11 mouse cellular contexts compared by ENCODE assay signal in genomic region chr6:122769771-122770759, GRCm38 (mm10). TPM values are rescaled to one million over a fixed set of nuclear protein-coding genes. Genes with fewer than 3 reads are reported as not detected.
DNase-seq lines count a peak whose midpoint lies in the region; ATAC-seq and TF ChIP-seq lines count a peak whose summit lies in the region.
"Had no signal": no experiment of that assay in that cellular context is flagged by ENCODE, and none has a peak within 500 bp of the region (broad histone marks: within the 10 kb centered on the region; RNA-seq: fewer than 3 reads in every experiment).

No protein-coding gene starts in this region.

- peak in 1 of 2 experiments; percentile 40 for DNase-seq in cerebellum, adult 2 months
- DNase-seq in cerebellum, adult 11 months: no peak
- DNase-seq in left cerebral cortex, postnatal 14 days (ENCODE audit: low spot score in 2 of 2): peak; percentile 56 to 78
- DNase-seq in left cerebral cortex, adult 11 months (ENCODE audit: low spot score): no peak
- peak; percentile 83 for DNase-seq in hindbrain, postnatal 0 days (ENCODE audit: low spot score)
- peak; percentile 57 to 82 for DNase-seq in right cerebral cortex, postnatal 10 days (ENCODE audit: low spot score in 2 of 2)
- DNase-seq in kidney, adult 2 months: no peak
- no peak for DNase-seq in lung, adult 18-20 months

- H3K4me3 ChIP-seq in cerebellum, adult 2 months (replicated peaks; ENCODE audit: insufficient read depth, low read depth, low read length): no peak overlapping the region
- no peak overlapping the region for H3K4me3 ChIP-seq in hindbrain, postnatal 0 days (ENCODE audit: low read length)
- H3K4me3 ChIP-seq in kidney, adult 2 months (ENCODE audit: insufficient read depth, low read depth, low read length): no peak overlapping the region
- H3K4me3 ChIP-seq: embryonic facial prominence, embryonic 12.5 days; neural tube, embryonic 12.5 days had no signal

- intact Hi-C loops in left cerebral cortex, postnatal 14 days (cut with DNase I): no loop called here

- TF ChIP-seq CTCF in cerebellum, adult 2 months (IDR thresholded peaks at IDR 0.05; ENCODE audit: borderline replicate concordance, insufficient read depth, low read depth, low read length): no peak
- no peak for TF ChIP-seq CTCF in hindbrain, postnatal 0 days (IDR thresholded peaks at IDR 0.05; ENCODE audit: low read depth)
- no peak for TF ChIP-seq CTCF in kidney, adult 2 months (conservative IDR thresholded peaks at IDR 0.05; ENCODE audit: insufficient read depth, insufficient read length, low read depth, low read length)

- no peak overlapping the region for H3K9ac ChIP-seq in hindbrain, postnatal 0 days (replicated peaks; ENCODE audit: low read length)
- H3K9ac ChIP-seq: embryonic facial prominence, embryonic 12.5 days; neural tube, embryonic 12.5 days had no signal

- H3K4me2 ChIP-seq in hindbrain, postnatal 0 days (ENCODE audit: low read depth, low read length): peak overlapping the region; percentile 16; the same call in 1 of the 2 replicates
- H3K4me2 ChIP-seq: embryonic facial prominence, embryonic 12.5 days; neural tube, embryonic 12.5 days had no signal

- H3K27me3 ChIP-seq in cerebellum, adult 2 months (ENCODE audit: control insufficient read depth, insufficient read depth, low read length): no peaks in the 10 kb centered on the region
- no peaks in the 10 kb centered on the region for H3K27me3 ChIP-seq in hindbrain, postnatal 0 days (ENCODE audit: insufficient read depth, low read length)
- no peaks in the 10 kb centered on the region for H3K27me3 ChIP-seq in kidney, adult 2 months (replicated peaks; ENCODE audit: control insufficient read depth, insufficient read depth, low read length)
- H3K27me3 ChIP-seq: embryonic facial prominence, embryonic 12.5 days; neural tube, embryonic 12.5 days had no signal

- peak; percentile 88 for ATAC-seq in hindbrain, postnatal 0 days
- ATAC-seq: inflammation-experienced regulatory T-cells, adult 6 months had no signal

- H3K27ac ChIP-seq in cerebellum, adult 2 months (ENCODE audit: insufficient read depth, low read length): peak overlapping the region; percentile 81
- H3K27ac ChIP-seq in hindbrain, postnatal 0 days: peak overlapping the region; percentile 82
- no peak overlapping the region for H3K27ac ChIP-seq in kidney, adult 2 months (ENCODE audit: insufficient read depth, low read depth, low read length)
- H3K27ac ChIP-seq: embryonic facial prominence, embryonic 12.5 days; neural tube, embryonic 12.5 days had no signal

- no peaks in the 10 kb centered on the region for H3K36me3 ChIP-seq in hindbrain, postnatal 0 days (ENCODE audit: insufficient read depth, low read length)
- no peaks in the 10 kb centered on the region for H3K36me3 ChIP-seq in kidney, adult 2 months (ENCODE audit: control insufficient read depth, insufficient read depth, low read length)
- H3K36me3 ChIP-seq: embryonic facial prominence, embryonic 12.5 days; neural tube, embryonic 12.5 days had no signal

- WGBS in cerebellum, adult 2 months: 58% methylated on average over 10 of the region's 10 CpGs
- 35% methylated on average over 10 of the region's 10 CpGs for WGBS in hindbrain, postnatal 0 days
- WGBS in kidney, adult 2 months: 74% methylated on average over 10 of the region's 10 CpGs

- peaks cover 27% of the 10 kb centered on the region for H3K4me1 ChIP-seq in cerebellum, adult 2 months (ENCODE audit: control insufficient read depth, insufficient read depth, low read length)
- H3K4me1 ChIP-seq in hindbrain, postnatal 0 days (ENCODE audit: insufficient read depth, low read length): peaks cover 7% of the 10 kb centered on the region; the same call in 1 of the 2 replicates
- no peaks in the 10 kb centered on the region for H3K4me1 ChIP-seq in kidney, adult 2 months (ENCODE audit: control insufficient read depth, insufficient read depth, low read length)

- no peak for TF ChIP-seq POLR2A in cerebellum, adult 2 months (IDR thresholded peaks at IDR 0.05; ENCODE audit: borderline replicate concordance, insufficient read depth, low read length)
- TF ChIP-seq POLR2A in kidney, adult 2 months (IDR thresholded peaks at IDR 0.05; ENCODE audit: low read depth, low read length): no peak

- no peaks in the 10 kb centered on the region for H3K9me3 ChIP-seq in hindbrain, postnatal 0 days (ENCODE audit: low read length)
- H3K9me3 ChIP-seq: embryonic facial prominence, embryonic 12.5 days; neural tube, embryonic 12.5 days had no signal

RNA-seq across cellular contexts. Expression of gene Slc2a3, which starts 31.4 kb away (rescaled TPM):
- polyA plus RNA-seq in cerebellum, adult 2 months (2012; rRNA removed): 102 and 112 TPM in 2 replicates
- total RNA-seq in left cerebral cortex, postnatal 14 days (2021): 100 to 1,000 TPM; 169 TPM
- 108 and 129 TPM in 2 replicates for total RNA-seq in hindbrain, postnatal 0 days (2014; rRNA removed)
- polyA plus RNA-seq in hindbrain, postnatal 0 days (2015; fragmentation: Nextera tagmentation; extraction: Ambion mirVana): 48.9 and 49.7 TPM in 2 replicates
- polyA plus RNA-seq in kidney, adult 2 months (2012; rRNA removed): 1.3 and 2.7 TPM in 2 replicates

RNA-seq across cellular contexts. Expression of gene Foxj2, which starts 49.6 kb away (rescaled TPM):
- 17.7 and 18.2 TPM in 2 replicates for polyA plus RNA-seq in cerebellum, adult 2 months (2012; rRNA removed)
- 10 to 100 TPM; 25.7 to 28.0 TPM for total RNA-seq in left cerebral cortex, postnatal 14 days (2021)
- 20.1 and 32.5 TPM in 2 replicates for total RNA-seq in hindbrain, postnatal 0 days (2014; rRNA removed)
- polyA plus RNA-seq in hindbrain, postnatal 0 days (2015; fragmentation: Nextera tagmentation; extraction: Ambion mirVana): 5.9 and 6.9 TPM in 2 replicates
- polyA plus RNA-seq in kidney, adult 2 months (2012; rRNA removed): 9.7 and 12.7 TPM in 2 replicates

Comparison
In these comparisons a context has a peak if more than half of its experiments do, and no peak if none do; other contexts are left out.
1. DNase-seq: peak in left cerebral cortex, postnatal 14 days (2 of 2), hindbrain, postnatal 0 days (single experiment) and right cerebral cortex, postnatal 10 days (2 of 2); none in cerebellum, adult 11 months (single experiment), left cerebral cortex, adult 11 months (single experiment), kidney, adult 2 months (single experiment) and lung, adult 18-20 months (0 of 2).
2. RNA of gene Slc2a3, which starts 31.4 kb away (polyA plus RNA-seq): 102 to 112 TPM in cerebellum, adult 2 months and 48.9 to 49.7 TPM in hindbrain, postnatal 0 days; 1.3 to 2.7 TPM in kidney, adult 2 months; every median in the first group is over 10 times any median in the second.